Mouse (Mus musculus): ENCODE measurements around the gene Ralgds.

DNA sequence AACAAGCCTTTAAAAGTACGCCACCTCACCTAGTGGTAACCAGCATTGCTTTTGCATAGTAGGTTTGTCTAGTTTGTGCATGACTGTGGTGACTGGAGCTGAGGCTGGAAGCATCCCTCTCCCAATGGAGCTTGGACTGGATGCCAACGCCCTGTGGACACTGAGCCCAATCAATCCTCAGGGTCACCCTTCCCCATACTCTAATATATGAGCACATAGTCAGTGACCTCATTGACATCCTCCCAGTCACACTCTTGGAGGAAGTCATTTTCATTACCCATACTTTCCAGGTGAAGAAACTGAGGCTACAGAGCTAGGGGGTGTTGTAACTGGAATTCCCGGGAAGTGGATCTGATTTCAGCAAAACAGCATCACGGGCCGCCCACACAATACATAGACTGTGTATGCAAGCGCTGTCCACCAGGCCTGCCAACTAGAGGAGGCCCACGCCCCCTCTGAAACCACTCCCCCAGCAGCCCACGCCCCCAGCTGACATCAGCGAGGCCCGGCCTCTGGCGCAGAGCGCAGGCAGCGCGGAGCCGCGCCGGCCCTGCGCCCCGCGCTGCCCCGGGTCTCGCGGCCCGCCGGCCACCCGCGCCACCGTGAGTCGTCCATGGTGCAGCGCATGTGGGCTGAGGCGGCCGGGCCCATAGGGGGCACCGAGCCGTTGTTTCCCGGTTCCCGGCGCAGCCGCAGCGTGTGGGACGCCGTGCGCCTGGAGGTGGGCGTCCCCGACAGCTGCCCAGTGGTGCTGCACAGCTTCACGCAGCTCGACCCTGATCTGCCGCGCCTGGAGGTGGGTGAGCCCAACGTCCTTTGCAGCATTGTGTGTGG, 20.2 kb downstream of the Ralgds start:
- TF ChIP-seq CTCF (IDR thresholded peaks at IDR 0.05; ENCODE audit: extremely low read depth, insufficient read depth, insufficient read length, insufficient replicate concordance) = no peak
- peak; percentile 16; the same call in 1 of the 2 replicates for TF ChIP-seq POLR2A (IDR thresholded peaks at IDR 0.05; ENCODE audit: low read depth, low read length)

Measured in spleen, adult 2 months (tissue).